Mouse (Mus musculus): ENCODE results near the gene Ptpre.
"Not testable (repeated sequence)": the region's sequence is repeated elsewhere in the genome, so short reads cannot be mapped to it uniquely, and the experiment has no call there.

The Ptpre gene

GRCm38 (mm10) chr7:135605002-135605803 is 67.9 kb downstream of the Ptpre start:
- no peak for DNase-seq (ENCODE audit: low read depth, low spot score)

GRCm38 (mm10) chr7:135605804-135606072 is 68.5 kb downstream of the Ptpre start:
- no peak for DNase-seq (ENCODE audit: low read depth, low spot score)

- no peak for DNase-seq (ENCODE audit: low read depth, low spot score)
Observed at GRCm38 (mm10) chr7:135608208-135608607, 70.9 kb downstream of the Ptpre start.

GRCm38 (mm10) chr7:135609028-135609427 is 71.7 kb downstream of the Ptpre start:
- no peak for DNase-seq (ENCODE audit: low read depth, low spot score)

- no peak for DNase-seq (ENCODE audit: low read depth, low spot score)
Observed at GRCm38 (mm10) chr7:135609655-135610054, 72.4 kb downstream of the Ptpre start.

- no peak for DNase-seq (ENCODE audit: low read depth, low spot score)
Observed at GRCm38 (mm10) chr7:135612276-135612675, 75.0 kb downstream of the Ptpre start.

- DNase-seq (ENCODE audit: low read depth, low spot score): no peak
Observed at GRCm38 (mm10) chr7:135612801-135613200, 75.5 kb downstream of the Ptpre start.

GRCm38 (mm10) chr7:135613380-135613779 is 76.1 kb downstream of the Ptpre start:
- no peak for DNase-seq (ENCODE audit: low read depth, low spot score)

- DNase-seq (ENCODE audit: low read depth, low spot score): no peak
Observed at GRCm38 (mm10) chr7:135614892-135615291, 77.6 kb downstream of the Ptpre start.

GRCm38 (mm10) chr7:135616479-135616878 is 79.2 kb downstream of the Ptpre start:
- not testable (repeated sequence) for DNase-seq (ENCODE audit: low read depth, low spot score)

- peak; percentile 68 for DNase-seq (ENCODE audit: low read depth, low spot score)
Observed at GRCm38 (mm10) chr7:135617776-135618175, 80.5 kb downstream of the Ptpre start.

- no peak for DNase-seq (ENCODE audit: low read depth, low spot score)
Observed at GRCm38 (mm10) chr7:135621649-135622048, 84.4 kb downstream of the Ptpre start.

GRCm38 (mm10) chr7:135622241-135622640 is 85.0 kb downstream of the Ptpre start:
- no peak for DNase-seq (ENCODE audit: low read depth, low spot score)

- DNase-seq (ENCODE audit: low read depth, low spot score): no peak
Observed at GRCm38 (mm10) chr7:135624854-135625253, 87.6 kb downstream of the Ptpre start.

GRCm38 (mm10) chr7:135628363-135628762 is 91.1 kb downstream of the Ptpre start:
- DNase-seq (ENCODE audit: low read depth, low spot score): no peak

- no peak for DNase-seq (ENCODE audit: low read depth, low spot score)
Observed at GRCm38 (mm10) chr7:135629019-135629418, 91.7 kb downstream of the Ptpre start.

- no peak for DNase-seq (ENCODE audit: low read depth, low spot score)
Observed at GRCm38 (mm10) chr7:135631776-135632552, 94.7 kb downstream of the Ptpre start.

- no peak for DNase-seq (ENCODE audit: low read depth, low spot score)
Observed at GRCm38 (mm10) chr7:135632716-135633258, 95.5 kb downstream of the Ptpre start.

GRCm38 (mm10) chr7:135634851-135635624 is 97.8 kb downstream of the Ptpre start:
- no peak for DNase-seq (ENCODE audit: low read depth, low spot score)

GRCm38 (mm10) chr7:135637406-135637980 is 100.2 kb downstream of the Ptpre start:
- DNase-seq (ENCODE audit: low read depth, low spot score): no peak

GRCm38 (mm10) chr7:135639361-135639760 is 102.1 kb downstream of the Ptpre start:
- DNase-seq (ENCODE audit: low read depth, low spot score): no peak

All from brain, embryonic 18.5 days (tissue).